Mouse (Mus musculus) heart, postnatal 0 days (tissue): Measurements from ENCODE around the gene Fam228b.

Experiments used
- CTCF ChIP-seq: IDR thresholded peaks from 2 replicates; pipeline ENCODE4 v1.5.1; 2016; ENCODE audit warnings: antibody characterized with exemption, control low read depth, low read depth
- EP300 ChIP-seq: IDR thresholded peaks from 2 replicates; pipeline ENCODE4 v1.6.1; 2016; ENCODE audit warnings: antibody characterized with exemption, low read depth

- TF ChIP-seq CTCF, result no peak
- TF ChIP-seq EP300, result no peak
Observed at GRCm38 (mm10) chr12:4713361-4713760, 55.7 kb downstream of the Fam228b start.
